ENCODE assay signal across 27 mouse cellular contexts in genomic region chr9:14931943-14932342, GRCm38 (mm10). TPM values are rescaled to one million over a fixed set of nuclear protein-coding genes. Genes with fewer than 3 reads are reported as not detected.
DNase-seq lines count a peak whose midpoint lies in the region; ATAC-seq and TF ChIP-seq lines count a peak whose summit lies in the region.
"Had no signal": no experiment of that assay in that cellular context is flagged by ENCODE, and none has a peak within 500 bp of the region (broad histone marks: within the 10 kb centered on the region; RNA-seq: fewer than 3 reads in every experiment).

No protein-coding gene starts in this region.

- H3K27ac ChIP-seq in lung, embryonic 14.5 days (ENCODE audit: low read depth): no peak overlapping the region
- H3K27ac ChIP-seq: forebrain, embryonic 10.5 days; gastrocnemius, adult 2 months; heart, embryonic 13.5 days; hindbrain, embryonic 14.5 days; hindbrain, postnatal 0 days had no signal

- no peak overlapping the region for H3K4me2 ChIP-seq in lung, embryonic 14.5 days
- H3K4me2 ChIP-seq: heart, embryonic 13.5 days; hindbrain, embryonic 14.5 days had no signal

- H3K4me1 ChIP-seq in lung, embryonic 14.5 days (ENCODE audit: insufficient read depth): no peaks in the 10 kb centered on the region
- no peaks in the 10 kb centered on the region for H3K4me1 ChIP-seq in lung, adult 2 months (ENCODE audit: control insufficient read depth, insufficient read depth, low read length)

- H3K9me3 ChIP-seq in lung, embryonic 14.5 days (ENCODE audit: low read depth, low read length): no peaks in the 10 kb centered on the region
- H3K9me3 ChIP-seq: forebrain, embryonic 10.5 days; heart, embryonic 13.5 days had no signal

- no peaks in the 10 kb centered on the region for H3K36me3 ChIP-seq in lung, embryonic 14.5 days (ENCODE audit: insufficient read depth)
- H3K36me3 ChIP-seq: forebrain, embryonic 10.5 days; heart, embryonic 13.5 days had no signal

- H3K4me3 ChIP-seq in lung, embryonic 14.5 days (ENCODE audit: low read depth, low read length): no peak overlapping the region
- no peak overlapping the region for H3K4me3 ChIP-seq in lung, adult 2 months (replicated peaks; ENCODE audit: extremely low read depth, low read depth, low read length)
- H3K4me3 ChIP-seq: forebrain, embryonic 10.5 days; gastrocnemius, adult 2 months; heart, embryonic 13.5 days had no signal

- peak; percentile 87 for ATAC-seq in lung, embryonic 14.5 days (ENCODE audit: insufficient read depth)
- ATAC-seq in inflammation-experienced regulatory T-cells, adult 6 months: peak; percentile 33
- ATAC-seq: forebrain, embryonic 14.5 days; forebrain, postnatal 0 days; hindbrain, postnatal 0 days; Patski had no signal

- no peak overlapping the region for H3K9ac ChIP-seq in lung, embryonic 14.5 days
- H3K9ac ChIP-seq: forebrain, postnatal 0 days; heart, embryonic 13.5 days; hindbrain, embryonic 14.5 days had no signal

- no peak for TF ChIP-seq CTCF in lung, embryonic 14.5 days (IDR thresholded peaks at IDR 0.05; ENCODE audit: low read depth)
- TF ChIP-seq CTCF in lung, adult 2 months (IDR thresholded peaks at IDR 0.05; ENCODE audit: insufficient read depth, low read length): no peak

- peak; percentile 65 for DNase-seq in lung, embryonic 14.5 days
- no peak for DNase-seq in lung, adult 2 months
- DNase-seq in testis, postnatal 10 days (ENCODE audit: low spot score): peak; percentile 5
- DNase-seq in testis, postnatal 14 days (ENCODE audit: low spot score): no peak
- no peak for DNase-seq in thymus, postnatal 36 days
- DNase-seq: adrenal gland, postnatal 10 days; adrenal gland, postnatal 36 days; B cell, adult 2 months; cerebellum, adult 18-20 months; cerebellum, adult 9-10 months; cerebellum, postnatal 14 days; forebrain, postnatal 0 days; gastrocnemius, adult 2 months; gastrocnemius, postnatal 14 days; heart, adult 11 months; heart, postnatal 14 days; heart, postnatal 4 days had no signal

- H3K27me3 ChIP-seq in lung, embryonic 14.5 days (ENCODE audit: insufficient read depth, low read length): no peaks in the 10 kb centered on the region
- H3K27me3 ChIP-seq: heart, embryonic 13.5 days; Patski had no signal

- WGBS in lung, embryonic 14.5 days: 30% methylated on average over 7 of the region's 7 CpGs
- WGBS in lung, adult 2 months: 30% methylated on average over 7 of the region's 7 CpGs

- TF ChIP-seq POLR2A in lung, adult 2 months (IDR thresholded peaks at IDR 0.05; ENCODE audit: borderline replicate concordance, extremely low read depth, low read depth, low read length): no peak

RNA-seq across cellular contexts. Expression of gene Izumo1r, which starts 28.2 kb away (rescaled TPM):
- polyA plus RNA-seq in lung, embryonic 14.5 days (2014; fragmentation: Nextera tagmentation; extraction: Ambion mirVana): 0.34 and 0.47 TPM in 2 replicates
- 1.5 TPM in 2 replicates for polyA plus RNA-seq in lung, adult 2 months (2012; rRNA removed)
- 1,000 to 10,000 TPM in 2 of 3 experiments, 100 to 1,000 TPM in 1; 294 to 1,489 (median 1,424) TPM for polyA plus RNA-seq in inflammation-experienced regulatory T-cells, adult 6 months (2017; shearing (Covaris generic))
- polyA plus RNA-seq: forebrain, embryonic 10.5 days; forebrain, embryonic 14.5 days; forebrain, postnatal 0 days; frontal cortex, adult 2 months; heart, embryonic 13.5 days; hindbrain, embryonic 11.5 days; hindbrain, embryonic 14.5 days; hindbrain, postnatal 0 days; intestine, embryonic 14.5 days; Patski had no signal

Comparison
In these comparisons a context has a peak if more than half of its experiments do, and no peak if none do; other contexts are left out.
1. DNase-seq: peak in lung, embryonic 14.5 days (single experiment) and testis, postnatal 10 days (single experiment); none in lung, adult 2 months (single experiment), testis, postnatal 14 days (single experiment) and thymus, postnatal 36 days (0 of 2).
2. RNA of gene Izumo1r, which starts 28.2 kb away (polyA plus RNA-seq): 294 to 1,489 TPM in inflammation-experienced regulatory T-cells, adult 6 months; 1.5 TPM in lung, adult 2 months and 0.34 to 0.47 TPM in lung, embryonic 14.5 days; every median in the first group is over 100 times any median in the second.